In genomic region chr19:18568828-18569430, GRCm38 (mm10) we compare ENCODE assay signal across 29 mouse cellular contexts.
DNase-seq lines count a peak whose midpoint lies in the region; ATAC-seq and TF ChIP-seq lines count a peak whose summit lies in the region.
"Had no signal": no experiment of that assay in that cellular context is flagged by ENCODE, and none has a peak within 500 bp of the region (broad histone marks: within the 10 kb centered on the region; RNA-seq: fewer than 3 reads in every experiment).

No protein-coding gene starts in this region.

- no peaks in the 10 kb centered on the region for H3K27me3 ChIP-seq in liver, postnatal 0 days (ENCODE audit: insufficient read depth, low read length)
- H3K27me3 ChIP-seq in neural tube, embryonic 15.5 days (replicated peaks), result no peaks in the 10 kb centered on the region
- H3K27me3 ChIP-seq: embryonic facial prominence, embryonic 12.5 days; forebrain, embryonic 15.5 days; heart, embryonic 13.5 days; hindbrain, embryonic 15.5 days; limb, embryonic 15.5 days; midbrain, embryonic 12.5 days; neural tube, embryonic 13.5 days; stomach, embryonic 15.5 days had no signal

- TF ChIP-seq CTCF in liver, postnatal 0 days (IDR thresholded peaks at IDR 0.05; ENCODE audit: low read depth), result no peak

- H3K4me1 ChIP-seq in liver, postnatal 0 days (ENCODE audit: insufficient read depth), result peaks cover 6% of the 10 kb centered on the region; the same call in 1 of the 2 replicates
- H3K4me1 ChIP-seq in neural tube, embryonic 15.5 days, result no peaks in the 10 kb centered on the region
- H3K4me1 ChIP-seq: forebrain, embryonic 10.5 days; forebrain, embryonic 15.5 days; hindbrain, embryonic 10.5 days; hindbrain, embryonic 15.5 days; limb, embryonic 10.5 days; limb, embryonic 15.5 days; midbrain, embryonic 12.5 days; neural tube, embryonic 13.5 days; stomach, embryonic 15.5 days had no signal

- H3K9ac ChIP-seq in liver, postnatal 0 days (replicated peaks), result no peak overlapping the region
- H3K9ac ChIP-seq in neural tube, embryonic 15.5 days (replicated peaks), result no peak overlapping the region
- H3K9ac ChIP-seq: embryonic facial prominence, embryonic 12.5 days; forebrain, embryonic 15.5 days; heart, embryonic 13.5 days; hindbrain, embryonic 15.5 days; limb, embryonic 15.5 days; midbrain, embryonic 12.5 days; neural tube, embryonic 13.5 days; stomach, embryonic 15.5 days had no signal

- H3K27ac ChIP-seq in liver, postnatal 0 days (ENCODE audit: low read depth), result peak overlapping the region; percentile 79
- no peak overlapping the region for H3K27ac ChIP-seq in neural tube, embryonic 15.5 days (replicated peaks)
- H3K27ac ChIP-seq: embryonic facial prominence, embryonic 12.5 days; forebrain, embryonic 10.5 days; forebrain, embryonic 15.5 days; heart, embryonic 13.5 days; hindbrain, embryonic 10.5 days; hindbrain, embryonic 15.5 days; limb, embryonic 10.5 days; limb, embryonic 15.5 days; midbrain, embryonic 12.5 days; neural tube, embryonic 13.5 days; stomach, embryonic 15.5 days had no signal

- no peak for TF ChIP-seq EP300 in liver, postnatal 0 days (IDR thresholded peaks at IDR 0.05; ENCODE audit: low read depth)

- H3K9me3 ChIP-seq in liver, postnatal 0 days (ENCODE audit: low read length), result no peaks in the 10 kb centered on the region
- no peaks in the 10 kb centered on the region for H3K9me3 ChIP-seq in neural tube, embryonic 15.5 days (replicated peaks)
- H3K9me3 ChIP-seq: embryonic facial prominence, embryonic 12.5 days; forebrain, embryonic 10.5 days; forebrain, embryonic 15.5 days; G1E; heart, embryonic 13.5 days; hindbrain, embryonic 10.5 days; hindbrain, embryonic 15.5 days; limb, embryonic 10.5 days; limb, embryonic 15.5 days; midbrain, embryonic 12.5 days; neural tube, embryonic 13.5 days; stomach, embryonic 15.5 days had no signal

- WGBS in liver, postnatal 0 days (ENCODE audit: insufficient replicate concordance), result 59% methylated on average over 3 of the region's 3 CpGs
- 90% methylated on average over 3 of the region's 3 CpGs for WGBS in neural tube, embryonic 15.5 days

- 0 out of 2 replicates have a peak overlapping the region, but pooled peaks have one; percentile 1 for H3K4me2 ChIP-seq in liver, postnatal 0 days (ENCODE audit: low read depth, low read length)
- no peak overlapping the region for H3K4me2 ChIP-seq in neural tube, embryonic 15.5 days
- H3K4me2 ChIP-seq: embryonic facial prominence, embryonic 12.5 days; forebrain, embryonic 15.5 days; heart, embryonic 13.5 days; hindbrain, embryonic 15.5 days; limb, embryonic 15.5 days; midbrain, embryonic 12.5 days; neural tube, embryonic 13.5 days; stomach, embryonic 15.5 days had no signal

- H3K4me3 ChIP-seq in liver, postnatal 0 days (ENCODE audit: low read depth, low read length), result no peak overlapping the region
- no peak overlapping the region for H3K4me3 ChIP-seq in neural tube, embryonic 15.5 days (replicated peaks)
- H3K4me3 ChIP-seq: embryonic facial prominence, embryonic 12.5 days; forebrain, embryonic 10.5 days; forebrain, embryonic 15.5 days; heart, embryonic 13.5 days; hindbrain, embryonic 10.5 days; hindbrain, embryonic 15.5 days; limb, embryonic 10.5 days; limb, embryonic 15.5 days; midbrain, embryonic 12.5 days; neural tube, embryonic 13.5 days; stomach, embryonic 15.5 days had no signal

- DNase-seq in adrenal gland, postnatal 10 days, result peak; percentile 15
- no peak for DNase-seq in adrenal gland, postnatal 4 days (ENCODE audit: low spot score in 2 of 2)
- no peak for DNase-seq in liver, postnatal 0 days
- DNase-seq in liver, result no peak
- peak; percentile 8 for DNase-seq in gonadal fat pad, adult 2 months (ENCODE audit: low read depth)
- DNase-seq in ovary, postnatal 10 days (ENCODE audit: low spot score), result no peak
- DNase-seq: cerebellum, adult 8-10 months; cerebellum, postnatal 36 days; embryo, embryonic 11 days; gastrocnemius, postnatal 25 days; heart, postnatal 14 days; kidney, adult 2 months; lung, adult 2 months; lung, postnatal 10 days; right cerebral cortex, postnatal 25 days had no signal

- no peaks in the 10 kb centered on the region for H3K36me3 ChIP-seq in liver, postnatal 0 days (replicated peaks; ENCODE audit: insufficient read depth, low read length)
- H3K36me3 ChIP-seq in neural tube, embryonic 15.5 days, result no peaks in the 10 kb centered on the region
- H3K36me3 ChIP-seq: embryonic facial prominence, embryonic 12.5 days; forebrain, embryonic 10.5 days; forebrain, embryonic 15.5 days; G1E; heart, embryonic 13.5 days; hindbrain, embryonic 10.5 days; hindbrain, embryonic 15.5 days; limb, embryonic 10.5 days; limb, embryonic 15.5 days; midbrain, embryonic 12.5 days; neural tube, embryonic 13.5 days; stomach, embryonic 15.5 days had no signal

- peak; percentile 22; the same call in 1 of the 2 replicates for ATAC-seq in liver, postnatal 0 days
- no peak for ATAC-seq in neural tube, embryonic 15.5 days (ENCODE audit: low FRiP score)
- ATAC-seq: forebrain, embryonic 15.5 days; inflammation-experienced regulatory T-cells, adult 6 months had no signal

Comparison
In these comparisons a context has a peak if more than half of its experiments do, and no peak if none do; other contexts are left out.
1. DNase-seq: peak in adrenal gland, postnatal 10 days (single experiment) and gonadal fat pad, adult 2 months (single experiment); none in adrenal gland, postnatal 4 days (0 of 2), liver, postnatal 0 days (single experiment), liver (single experiment) and ovary, postnatal 10 days (single experiment).